Mouse (Mus musculus): ENCODE data around the gene Naalad2. TPM values are rescaled to one million over a fixed set of nuclear protein-coding genes. Genes with fewer than 3 reads are reported as not detected.

Naalad2 gene
- total RNA-seq, 2 experiments from 2014 or later, result not detected

Other genes starting within 250 kb of the Naalad2 start
- 30.6 and 35.3 TPM in 2 replicates for gene Chordc1, start 110.9 kb downstream of the Naalad2 start, total RNA-seq (2015; ENCODE audit: low replicate concordance)
- 29.9 and 46.9 TPM in 2 replicates for gene Chordc1, start 110.9 kb downstream of the Naalad2 start, total RNA-seq (2017; ENCODE audit: low replicate concordance)
- gene Ubtfl1, start 1.4 kb upstream of the Naalad2 start, total RNA-seq (2015; ENCODE audit: low replicate concordance), result not detected in 2 replicates
- not detected in 2 replicates for gene Ubtfl1, start 1.4 kb upstream of the Naalad2 start, total RNA-seq (2017; ENCODE audit: low replicate concordance)
- not detected in 2 replicates for gene Mbd3l2, start 27.7 kb upstream of the Naalad2 start, total RNA-seq (2015; ENCODE audit: low replicate concordance)
- gene Mbd3l2, start 27.7 kb upstream of the Naalad2 start, total RNA-seq (2017; ENCODE audit: low replicate concordance), result not detected in 2 replicates
- not detected in 2 replicates for gene Zfp558, start 75.3 kb upstream of the Naalad2 start, total RNA-seq (2015; ENCODE audit: low replicate concordance)
- not detected in 2 replicates for gene Zfp558, start 75.3 kb upstream of the Naalad2 start, total RNA-seq (2017; ENCODE audit: low replicate concordance)
- not detected in 2 replicates for gene Mbd3l1, start 75.4 kb upstream of the Naalad2 start, total RNA-seq (2015; ENCODE audit: low replicate concordance)
- not detected in 2 replicates for gene Mbd3l1, start 75.4 kb upstream of the Naalad2 start, total RNA-seq (2017; ENCODE audit: low replicate concordance)

All from erythroid progenitor cell, adult 5-6 weeks (primary cell).